Mouse (Mus musculus): Measurements from ENCODE around the gene Zfhx3. TPM values are rescaled to one million over a fixed set of nuclear protein-coding genes. Genes with fewer than 3 reads are reported as not detected.

The Zfhx3 gene
- total and polyA plus RNA-seq, 2 experiments from 2014 or later: 14.9 to 15.3 TPM

GRCm38 (mm10) chr8:108819826-108820225, 877.4 kb downstream of the Zfhx3 start:
- peak overlapping the region; percentile 44 for H3K4me2 ChIP-seq (ENCODE audit: low read depth, low read length)
- 29% methylated on average over 3 of the region's 3 CpGs for WGBS
- no peak overlapping the region for H3K9ac ChIP-seq (replicated peaks; ENCODE audit: low read length)
- H3K36me3 ChIP-seq (ENCODE audit: insufficient read depth, low read length): no peaks in the 10 kb centered on the region
- H3K9me3 ChIP-seq (ENCODE audit: low read length): no peaks in the 10 kb centered on the region
- H3K4me1 ChIP-seq (ENCODE audit: insufficient read depth, low read length): peaks cover 18% of the 10 kb centered on the region; the same call in 1 of the 2 replicates
- H3K27me3 ChIP-seq (ENCODE audit: insufficient read depth, low read length): no peaks in the 10 kb centered on the region
- no peak for DNase-seq (ENCODE audit: low spot score)
- TF ChIP-seq CTCF (IDR thresholded peaks at IDR 0.05; ENCODE audit: low read depth): no peak
- H3K27ac ChIP-seq: no peak overlapping the region
- ATAC-seq: no peak
- H3K4me3 ChIP-seq (ENCODE audit: low read length): no peak overlapping the region

DNA sequence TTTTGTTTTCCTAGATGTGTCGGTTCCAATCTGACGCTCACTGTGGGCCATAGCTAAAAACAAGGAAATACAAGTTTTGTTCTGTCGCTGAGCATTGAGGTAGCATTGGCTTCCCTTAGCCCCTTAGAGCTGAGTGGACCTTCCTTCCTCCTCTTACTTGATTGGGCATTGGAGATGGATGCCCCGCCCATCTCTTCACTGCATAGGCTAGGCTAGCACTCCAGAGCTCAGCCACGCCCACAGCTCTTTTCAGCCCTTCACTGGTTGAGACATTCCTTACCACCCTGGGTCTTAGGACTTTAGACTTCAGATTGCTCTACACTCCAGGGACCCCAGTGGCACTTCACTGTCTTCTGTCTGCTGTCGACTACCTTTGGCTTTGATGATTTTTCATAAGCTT, 878.2 kb downstream of the Zfhx3 start:
- TF ChIP-seq CTCF (IDR thresholded peaks at IDR 0.05; ENCODE audit: low read depth): no peak
- H3K4me2 ChIP-seq (ENCODE audit: low read depth, low read length): peak overlapping the region; percentile 44
- H3K4me3 ChIP-seq (ENCODE audit: low read length): no peak overlapping the region; the same call in 1 of the 2 replicates
- H3K27me3 ChIP-seq (ENCODE audit: insufficient read depth, low read length): no peaks in the 10 kb centered on the region
- ATAC-seq: peak; percentile 82
- H3K4me1 ChIP-seq (ENCODE audit: insufficient read depth, low read length): peaks cover 18% of the 10 kb centered on the region; the same call in 1 of the 2 replicates
- no peak overlapping the region for H3K9ac ChIP-seq (replicated peaks; ENCODE audit: low read length)
- DNase-seq (ENCODE audit: low spot score): peak; percentile 58
- WGBS: 16% methylated on average over 6 of the region's 6 CpGs
- H3K27ac ChIP-seq: no peak overlapping the region
- H3K36me3 ChIP-seq (ENCODE audit: insufficient read depth, low read length): no peaks in the 10 kb centered on the region
- H3K9me3 ChIP-seq (ENCODE audit: low read length): no peaks in the 10 kb centered on the region

DNA sequence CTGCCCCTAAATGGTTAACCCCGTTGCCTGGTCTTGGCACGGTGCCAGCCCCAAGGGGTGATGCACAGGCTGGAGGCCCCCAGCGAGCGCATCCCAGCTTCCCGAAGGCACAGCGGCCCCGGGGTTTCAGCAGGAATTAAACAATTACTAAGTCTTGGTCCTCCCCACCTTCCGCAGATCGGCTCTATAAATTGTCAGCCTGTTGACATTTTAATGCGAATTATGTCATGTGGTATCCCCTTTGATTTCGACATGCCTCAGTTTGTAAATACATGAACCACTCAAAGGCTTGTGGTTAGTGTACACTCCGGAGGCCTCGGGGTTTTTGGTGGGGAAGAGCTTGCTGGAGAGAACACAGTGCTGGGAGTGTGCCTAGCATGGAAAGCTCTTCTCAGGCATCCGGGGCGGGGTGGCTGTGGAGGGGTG, 880.4 kb downstream of the Zfhx3 start:
- Histone ChIP-seq H3K9me3 (ENCODE audit: low read length) (no peaks in the 10 kb centered on the region), H3K27ac (no peak overlapping the region), H3K36me3 (ENCODE audit: insufficient read depth, low read length) (no peaks in the 10 kb centered on the region), H3K27me3 (ENCODE audit: insufficient read depth, low read length) (no peaks in the 10 kb centered on the region), H3K4me1 (ENCODE audit: insufficient read depth, low read length) (peaks cover 18% of the 10 kb centered on the region; the same call in 1 of the 2 replicates), H3K9ac (replicated peaks; ENCODE audit: low read length) (no peak overlapping the region), H3K4me3 (ENCODE audit: low read length) (no peak overlapping the region), H3K4me2 (ENCODE audit: low read depth, low read length) (no peak overlapping the region)
- 25% methylated on average over 15 of the region's 15 CpGs for WGBS
- DNase-seq (ENCODE audit: low spot score) (no peak), ATAC-seq (no peak)
- TF ChIP-seq CTCF (IDR thresholded peaks at IDR 0.05; ENCODE audit: low read depth): no peak

DNA sequence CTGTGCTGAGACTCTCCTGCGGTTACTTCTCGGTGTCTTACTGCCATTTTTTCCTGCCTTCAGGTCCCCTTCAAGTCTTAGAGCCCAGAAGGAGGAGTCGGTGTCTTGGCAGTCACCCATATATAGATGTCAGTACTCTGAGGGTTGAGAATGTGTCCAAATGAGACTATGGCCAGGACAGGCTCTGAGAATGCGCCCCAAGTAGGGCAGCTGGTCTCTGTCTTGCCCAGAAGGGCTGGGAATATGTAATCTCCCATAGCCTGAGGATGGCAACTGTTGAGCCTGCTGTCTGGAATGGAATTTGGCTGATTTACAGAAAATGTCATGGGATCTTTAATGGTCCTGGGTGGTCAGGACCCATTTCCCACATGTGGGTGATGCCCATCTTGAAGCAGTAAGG, 881.6 kb downstream of the Zfhx3 start:
- 89% methylated on average over 4 of the region's 4 CpGs for WGBS
- no peak for ATAC-seq
- DNase-seq (ENCODE audit: low spot score): no peak
- Histone ChIP-seq H3K4me1 (ENCODE audit: insufficient read depth, low read length) (peaks cover 18% of the 10 kb centered on the region), H3K4me2 (ENCODE audit: low read depth, low read length) (no peak overlapping the region), H3K27me3 (ENCODE audit: insufficient read depth, low read length) (no peaks in the 10 kb centered on the region), H3K27ac (no peak overlapping the region), H3K36me3 (ENCODE audit: insufficient read depth, low read length) (no peaks in the 10 kb centered on the region), H3K4me3 (ENCODE audit: low read length) (no peak overlapping the region), H3K9me3 (ENCODE audit: low read length) (no peaks in the 10 kb centered on the region), H3K9ac (replicated peaks; ENCODE audit: low read length) (no peak overlapping the region)
- no peak for TF ChIP-seq CTCF (IDR thresholded peaks at IDR 0.05; ENCODE audit: low read depth)

GRCm38 (mm10) chr8:108826414-108826813, 884.0 kb downstream of the Zfhx3 start:
- Histone ChIP-seq H3K36me3 (ENCODE audit: insufficient read depth, low read length) (no peaks in the 10 kb centered on the region), H3K9me3 (ENCODE audit: low read length) (no peaks in the 10 kb centered on the region), H3K27me3 (ENCODE audit: insufficient read depth, low read length) (no peaks in the 10 kb centered on the region), H3K4me3 (ENCODE audit: low read length) (no peak overlapping the region), H3K9ac (replicated peaks; ENCODE audit: low read length) (no peak overlapping the region), H3K27ac (no peak overlapping the region), H3K4me1 (ENCODE audit: insufficient read depth, low read length) (peaks cover 19% of the 10 kb centered on the region), H3K4me2 (ENCODE audit: low read depth, low read length) (no peak overlapping the region)
- TF ChIP-seq CTCF (IDR thresholded peaks at IDR 0.05; ENCODE audit: low read depth): no peak
- ATAC-seq (no peak), DNase-seq (ENCODE audit: low spot score) (no peak)
- WGBS: 73% methylated on average over 4 of the region's 4 CpGs

GRCm38 (mm10) chr8:108827428-108827827, 885.0 kb downstream of the Zfhx3 start:
- DNase-seq (ENCODE audit: low spot score): no peak
- Histone ChIP-seq H3K4me2 (ENCODE audit: low read depth, low read length) (0 out of 2 replicates have a peak overlapping the region, but pooled peaks have one; percentile 8), H3K4me3 (ENCODE audit: low read length) (no peak overlapping the region), H3K4me1 (ENCODE audit: insufficient read depth, low read length) (peaks cover 19% of the 10 kb centered on the region), H3K9ac (replicated peaks; ENCODE audit: low read length) (no peak overlapping the region), H3K27me3 (ENCODE audit: insufficient read depth, low read length) (no peaks in the 10 kb centered on the region), H3K36me3 (ENCODE audit: insufficient read depth, low read length) (no peaks in the 10 kb centered on the region), H3K27ac (no peak overlapping the region), H3K9me3 (ENCODE audit: low read length) (no peaks in the 10 kb centered on the region)
- no peak for ATAC-seq
- WGBS: 67% methylated on average over 15 of the region's 15 CpGs
- no peak for TF ChIP-seq CTCF (IDR thresholded peaks at IDR 0.05; ENCODE audit: low read depth)

DNA sequence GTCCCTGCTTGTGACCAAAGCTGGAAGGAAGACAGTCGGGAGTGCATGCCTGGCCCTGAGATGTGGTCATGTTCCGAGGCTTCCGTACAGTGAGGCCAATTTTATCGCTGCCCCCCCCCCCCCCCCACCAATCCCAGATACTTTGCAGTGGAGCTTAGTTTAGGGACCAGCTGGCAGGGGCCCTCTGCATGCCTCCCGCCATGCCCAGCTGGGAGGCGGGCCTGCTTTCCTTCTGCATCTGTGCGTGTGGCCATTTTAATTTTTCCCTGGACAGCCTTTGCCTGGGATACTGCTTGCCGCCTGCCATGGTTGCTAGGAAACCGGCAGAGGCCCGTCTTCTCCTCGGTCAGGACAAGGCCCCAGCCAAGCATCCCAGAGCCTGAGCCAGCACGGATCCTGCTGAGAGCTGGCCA, 886.9 kb downstream of the Zfhx3 start:
- H3K4me2 ChIP-seq (ENCODE audit: low read depth, low read length): peak overlapping the region; percentile 39
- H3K9ac ChIP-seq (replicated peaks; ENCODE audit: low read length): peak overlapping the region; percentile 9; the same call in 1 of the 2 replicates
- H3K27me3 ChIP-seq (ENCODE audit: insufficient read depth, low read length): no peaks in the 10 kb centered on the region
- 6% methylated on average over 12 of the region's 12 CpGs for WGBS
- no peaks in the 10 kb centered on the region for H3K36me3 ChIP-seq (ENCODE audit: insufficient read depth, low read length)
- H3K4me3 ChIP-seq (ENCODE audit: low read length): no peak overlapping the region
- peak overlapping the region; percentile 36; the same call in 1 of the 2 replicates for H3K27ac ChIP-seq
- ATAC-seq (peak; percentile 92), DNase-seq (ENCODE audit: low spot score) (peak; percentile 87)
- no peak for TF ChIP-seq CTCF (IDR thresholded peaks at IDR 0.05; ENCODE audit: low read depth)
- H3K4me1 ChIP-seq (ENCODE audit: insufficient read depth, low read length): peaks cover 14% of the 10 kb centered on the region
- no peaks in the 10 kb centered on the region for H3K9me3 ChIP-seq (ENCODE audit: low read length)

All from hindbrain, postnatal 0 days (tissue).